Mouse (Mus musculus) lung, postnatal 10 days (tissue): ENCODE data around the gene Gli3.

ENCODE experiments used
- DNase-seq: peaks from one replicate; pipeline ENCODE4 v3.0.0; 2021

Gene Gli3

DNA sequence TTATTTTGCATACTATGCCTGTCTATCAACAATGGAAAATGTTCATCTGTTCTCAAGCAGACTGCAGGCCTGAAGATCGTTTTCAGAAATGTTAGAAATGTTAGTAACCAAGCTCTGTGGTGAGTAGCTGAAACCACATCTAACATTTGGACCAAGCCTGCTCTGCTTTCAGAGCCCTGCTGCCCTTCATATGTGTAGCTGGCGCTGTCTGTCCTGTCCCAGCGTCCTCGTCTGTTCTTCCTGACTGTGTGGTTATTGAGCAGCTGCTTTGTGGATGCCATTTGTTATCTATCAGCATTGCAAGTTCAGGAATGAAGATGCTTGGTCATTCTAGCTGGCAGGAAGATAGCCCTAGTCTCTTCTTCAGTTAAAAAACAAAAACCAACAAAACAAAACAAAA lies 35.3 kb downstream of the Gli3 start:
- DNase-seq = no peak

DNA sequence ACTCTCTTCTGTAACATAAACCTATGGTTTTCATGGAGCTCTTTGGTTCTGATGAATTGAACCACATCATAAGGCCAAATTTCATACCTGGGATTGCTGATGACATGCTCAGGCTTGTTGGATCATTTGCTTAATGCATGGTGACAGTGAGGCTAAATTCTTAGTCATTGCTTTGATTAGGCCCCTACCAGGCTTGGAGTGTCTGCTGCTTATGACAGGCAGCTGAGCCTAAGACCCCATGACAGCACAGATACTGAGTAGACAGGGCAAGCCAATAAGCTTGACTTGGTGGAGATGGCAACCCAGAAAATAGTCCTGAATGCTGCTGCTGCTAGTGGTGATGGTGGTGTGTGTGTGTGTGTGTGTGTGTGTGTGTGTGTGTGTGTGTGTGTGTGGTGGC lies 47.9 kb downstream of the Gli3 start:
- no peak for DNase-seq

DNA sequence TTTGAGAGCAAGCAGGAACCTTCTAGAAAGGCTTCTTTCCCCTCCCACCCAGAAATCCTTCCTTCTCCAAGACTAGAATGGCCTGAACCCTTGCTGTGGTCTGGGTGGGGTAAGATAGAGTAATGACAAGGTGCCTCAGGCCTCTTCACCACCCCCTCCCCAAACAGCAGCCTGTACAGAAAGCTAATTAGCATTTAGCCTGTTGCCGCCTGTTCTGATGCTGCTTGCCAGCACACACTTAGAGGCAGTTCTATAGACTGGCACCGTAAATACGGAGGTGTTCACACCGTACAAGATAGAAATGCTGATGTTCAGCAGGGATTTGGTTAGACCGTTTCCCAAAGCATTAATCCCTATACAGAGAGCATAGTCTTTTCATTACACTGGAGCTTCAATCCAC lies 50.1 kb downstream of the Gli3 start:
- no peak for DNase-seq

DNA sequence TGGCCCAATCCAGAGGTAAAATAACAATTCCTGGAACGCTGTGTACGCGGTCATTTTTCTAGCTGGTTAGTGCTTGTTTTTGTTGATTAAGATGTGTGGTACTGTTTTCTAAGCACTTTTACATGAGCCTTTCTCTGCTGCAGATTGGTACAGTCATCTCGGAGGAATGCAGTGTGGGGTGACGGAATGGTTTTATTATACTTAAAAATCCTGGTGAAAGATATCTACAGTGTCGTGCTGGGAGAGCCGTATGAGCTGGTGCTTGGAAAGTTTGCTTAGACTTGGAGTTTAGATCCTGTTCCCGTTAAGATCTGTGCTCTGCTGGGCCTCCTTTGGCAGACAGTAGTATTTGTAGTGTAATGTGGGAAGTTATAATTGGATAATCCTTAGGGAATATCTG lies 51.0 kb downstream of the Gli3 start:
- DNase-seq = peak; percentile 2

- no peak for DNase-seq
Measured at GRCm38 (mm10) chr13:15517048-15517760, 54.2 kb downstream of the Gli3 start.

- DNase-seq = no peak
Measured at GRCm38 (mm10) chr13:15520353-15520752, 57.3 kb downstream of the Gli3 start.

- no peak for DNase-seq
Measured at GRCm38 (mm10) chr13:15522153-15522552, 59.1 kb downstream of the Gli3 start.

DNA sequence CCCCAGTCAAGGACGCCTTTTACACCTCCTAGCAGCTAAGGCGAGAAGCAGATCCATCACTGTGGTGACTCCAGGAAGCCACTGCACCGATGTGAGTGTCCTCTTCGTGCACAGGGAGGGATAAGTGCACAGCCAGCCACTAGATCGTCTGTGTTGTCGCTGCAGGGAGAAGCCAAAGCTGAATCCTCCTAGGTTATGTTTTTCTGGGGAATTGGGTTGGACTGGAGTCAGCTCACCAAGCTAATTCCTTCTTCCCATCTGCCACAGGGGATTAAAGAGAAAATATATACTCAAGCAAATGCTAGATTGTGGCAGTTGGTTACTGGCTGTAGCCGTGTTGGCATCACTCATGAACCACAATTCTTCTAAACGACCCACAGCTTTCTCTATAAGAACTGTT lies 61.2 kb downstream of the Gli3 start:
- DNase-seq = no peak

DNA sequence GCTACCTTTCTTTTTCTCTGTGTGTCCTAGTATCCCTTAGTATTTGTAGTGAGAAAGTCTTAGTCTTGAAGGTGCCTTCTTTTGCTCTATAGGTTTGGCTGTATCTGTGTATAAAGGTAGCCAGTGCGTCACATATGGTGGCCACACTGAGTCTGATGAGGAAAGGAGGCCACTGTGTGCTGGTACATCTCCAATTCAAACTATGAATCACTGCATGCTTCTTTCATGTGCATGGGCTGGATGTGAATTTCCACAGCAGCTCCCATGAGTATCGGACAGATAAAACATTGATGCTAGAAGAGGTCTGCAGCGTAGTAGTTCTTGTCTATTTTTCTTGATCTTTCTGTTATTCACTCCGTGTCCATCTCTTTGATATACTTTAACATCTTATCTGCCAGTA lies 63.7 kb downstream of the Gli3 start:
- no peak for DNase-seq

- no peak for DNase-seq
Measured at GRCm38 (mm10) chr13:15531568-15531967, 68.5 kb downstream of the Gli3 start.

DNA sequence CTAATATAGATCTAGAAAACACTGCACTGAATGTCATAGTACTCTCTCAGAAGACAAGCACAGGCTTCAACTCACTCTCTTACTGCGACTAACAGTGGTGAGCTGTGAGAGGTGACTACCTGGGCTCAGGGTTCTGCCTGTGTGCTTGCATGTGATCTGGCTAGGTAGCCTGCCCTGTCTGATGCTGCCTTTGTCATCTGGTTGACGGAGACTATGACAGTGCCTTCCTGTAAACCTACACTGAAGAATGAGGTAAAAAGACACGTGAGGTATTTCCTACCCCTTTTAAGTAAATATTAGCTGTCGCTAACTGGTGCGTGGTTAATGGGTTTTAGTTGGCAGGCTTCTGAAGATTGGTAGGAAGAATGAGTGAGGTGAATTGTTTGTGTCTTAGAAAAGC lies 74.2 kb downstream of the Gli3 start:
- no peak for DNase-seq

- DNase-seq = no peak
Measured at GRCm38 (mm10) chr13:15537611-15538010, 74.6 kb downstream of the Gli3 start.

- no peak for DNase-seq
Measured at GRCm38 (mm10) chr13:15538389-15538788, 75.4 kb downstream of the Gli3 start.

- no peak for DNase-seq
Measured at GRCm38 (mm10) chr13:15542053-15542452, 79.0 kb downstream of the Gli3 start.

DNA sequence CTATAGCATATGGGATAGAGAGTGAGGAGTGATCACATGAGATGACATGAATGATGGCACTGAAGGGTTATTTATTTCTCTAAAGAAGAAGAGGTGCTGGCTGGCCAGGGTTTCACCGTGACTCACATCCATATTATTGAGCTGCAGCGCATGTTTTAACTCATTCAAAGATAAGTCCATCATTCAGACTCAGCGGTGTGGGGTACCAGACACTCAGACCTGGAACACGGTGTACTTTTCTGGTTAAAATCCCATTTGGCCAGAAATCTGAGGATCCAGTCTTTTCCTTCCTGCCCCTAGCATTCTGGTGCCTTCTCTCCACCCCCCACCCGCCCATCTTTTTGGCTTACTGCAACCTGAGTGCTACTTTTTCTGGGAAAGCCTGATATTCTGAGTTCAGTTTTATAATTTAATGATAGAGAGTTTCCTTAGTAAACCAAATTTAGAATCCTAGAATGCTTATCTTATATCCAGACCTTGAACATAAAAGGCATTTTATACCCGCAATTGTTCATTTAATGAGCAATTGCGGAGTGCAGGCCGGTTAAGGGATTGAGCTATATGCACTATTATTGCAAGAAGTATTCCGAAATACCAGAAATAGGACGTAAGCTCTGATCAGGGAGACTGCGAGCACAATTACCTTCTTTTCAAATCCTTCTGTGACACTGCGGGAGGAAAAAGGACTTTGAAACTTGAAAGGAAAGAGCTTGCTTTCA lies 80.3 kb downstream of the Gli3 start:
- DNase-seq = no peak

DNA sequence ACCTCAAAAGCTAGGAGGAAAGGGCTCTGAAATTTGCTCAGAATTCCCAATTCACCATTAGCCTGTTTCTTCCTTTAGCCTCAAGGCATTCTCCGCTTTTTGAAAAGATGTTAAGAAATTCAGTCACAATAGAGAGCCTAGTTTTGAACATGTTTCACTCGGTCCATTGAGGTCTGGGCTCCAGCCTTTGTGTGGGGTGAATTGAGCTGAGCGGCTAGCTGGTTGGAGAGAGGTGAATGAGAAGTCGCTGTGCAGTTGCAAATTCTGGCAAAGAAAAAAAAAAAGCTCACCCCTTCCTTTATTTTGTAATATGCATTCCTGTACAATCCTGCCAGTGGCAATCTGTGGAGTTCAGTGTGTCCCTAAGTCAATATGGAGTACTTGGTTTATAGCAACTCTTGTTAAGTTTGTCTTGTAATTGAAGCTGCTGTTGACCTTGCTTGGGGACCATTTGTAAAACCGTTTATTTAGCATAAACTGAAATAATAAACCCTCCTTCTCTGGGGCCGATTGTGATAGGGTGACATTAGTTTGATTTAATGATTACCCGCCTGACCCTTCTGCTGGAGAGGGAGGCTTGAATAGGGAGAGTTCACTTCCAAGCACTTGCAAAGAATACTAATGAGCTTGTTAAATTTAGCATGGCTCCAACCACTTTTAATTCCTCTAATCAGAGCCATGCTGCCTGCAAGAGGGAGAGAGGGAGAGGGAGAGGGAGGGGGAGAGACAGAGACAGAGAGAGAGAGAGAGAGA lies 81.0 kb downstream of the Gli3 start:
- no peak for DNase-seq

DNA sequence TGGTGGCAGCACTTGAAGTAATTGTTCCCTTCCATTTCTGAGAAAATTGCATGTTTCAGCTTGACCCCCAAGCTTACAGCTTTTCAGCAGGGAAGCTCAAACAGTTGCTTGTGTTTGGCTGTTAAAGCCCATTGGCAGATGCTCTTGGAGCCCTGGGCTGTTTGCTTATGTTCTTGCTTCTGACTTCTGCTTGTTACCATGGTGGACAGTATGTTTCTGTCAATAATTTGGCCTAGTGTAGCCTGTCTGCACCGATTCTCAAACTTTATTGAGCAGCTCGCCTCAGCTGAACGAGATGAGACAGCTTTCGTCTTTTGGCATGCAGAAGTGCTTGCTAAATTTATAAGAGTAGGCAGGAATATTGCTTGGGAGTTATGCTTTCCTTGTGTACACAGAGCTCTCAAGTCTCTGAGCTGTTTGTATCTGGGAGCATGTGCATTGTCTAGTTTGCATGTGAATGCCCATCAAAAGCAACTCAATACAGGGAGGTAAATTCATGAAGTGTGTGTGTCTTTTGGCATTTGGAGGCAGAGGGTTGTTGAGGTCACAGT lies 82.4 kb downstream of the Gli3 start:
- DNase-seq = peak; percentile 25

DNA sequence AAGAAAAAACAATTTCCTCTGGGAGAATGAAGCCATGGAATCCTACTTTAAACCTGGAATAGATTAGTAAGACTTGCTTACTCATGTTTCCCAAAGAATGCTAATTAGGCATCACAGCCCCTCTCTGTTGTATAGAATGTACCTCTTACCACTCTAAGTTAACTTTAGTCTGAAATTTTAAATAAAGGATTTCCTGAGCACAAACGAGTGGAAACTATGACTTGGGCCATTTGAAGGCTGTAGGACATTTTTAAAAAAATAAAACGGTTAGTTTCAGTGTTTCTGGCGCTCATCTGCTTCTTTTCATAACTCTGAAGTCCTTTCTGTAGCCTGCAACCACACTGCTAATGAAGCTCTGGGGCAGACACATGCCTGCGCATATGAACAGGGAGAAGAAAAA lies 83.2 kb downstream of the Gli3 start:
- no peak for DNase-seq

DNA sequence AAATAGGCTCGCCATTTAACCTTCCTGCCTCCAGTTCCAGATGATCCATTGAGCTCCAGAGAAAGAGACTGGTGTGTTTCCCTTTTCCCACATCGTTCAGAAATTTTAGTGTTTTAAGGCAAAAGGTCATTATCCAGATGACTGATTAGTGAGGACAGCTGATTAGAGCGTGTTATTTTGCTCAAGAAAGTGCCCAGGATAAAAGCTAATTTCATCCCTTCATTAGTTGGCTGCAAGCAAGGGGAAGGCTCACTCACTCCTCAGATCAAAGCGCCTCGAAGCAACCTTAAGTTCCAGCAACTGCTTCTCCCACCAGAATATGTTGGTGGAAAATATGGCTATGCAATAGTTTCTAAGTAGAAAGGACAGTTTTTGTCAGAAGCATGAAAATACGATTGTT lies 86.4 kb downstream of the Gli3 start:
- DNase-seq = no peak

- DNase-seq = no peak
Measured at GRCm38 (mm10) chr13:15550027-15550602, 87.1 kb downstream of the Gli3 start.

DNA sequence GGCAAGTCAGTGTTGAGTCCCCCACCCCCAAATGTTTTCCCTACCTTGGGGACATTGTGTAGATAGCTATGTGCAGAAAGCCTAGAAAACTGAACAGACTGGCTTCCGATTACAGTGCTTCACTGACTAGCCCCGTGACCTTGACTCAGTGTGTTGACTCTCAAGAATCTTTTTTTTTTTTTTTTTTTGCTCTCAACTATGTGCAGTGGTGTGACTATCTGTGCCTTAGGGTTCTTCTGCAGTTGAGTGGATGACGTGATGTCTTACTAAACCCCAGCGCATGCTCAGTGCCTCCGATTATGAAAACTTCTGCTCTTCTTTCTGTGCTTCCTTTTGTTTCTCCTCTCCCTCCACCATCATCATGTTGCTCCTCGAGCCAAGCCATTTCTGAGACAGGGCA lies 87.7 kb downstream of the Gli3 start:
- no peak for DNase-seq

DNA sequence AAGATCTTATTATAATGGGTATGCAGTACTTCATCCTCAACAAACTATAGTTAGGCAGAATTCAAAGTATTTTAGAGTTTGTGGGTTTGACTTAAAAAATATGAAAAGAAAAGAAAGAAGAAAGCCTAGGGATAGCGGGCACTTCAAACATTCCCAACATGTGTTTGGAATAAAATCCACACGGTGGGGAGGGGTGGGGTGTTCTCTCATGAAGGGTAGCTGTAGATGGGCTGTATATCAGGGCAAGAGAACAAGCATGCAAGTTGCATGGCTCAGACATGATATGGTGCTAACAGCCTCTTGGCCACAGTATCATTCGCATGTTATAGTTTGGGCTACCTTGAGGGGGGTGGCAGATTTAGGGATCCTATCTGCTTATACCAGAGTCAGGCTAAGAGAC lies 89.0 kb downstream of the Gli3 start:
- no peak for DNase-seq

DNA sequence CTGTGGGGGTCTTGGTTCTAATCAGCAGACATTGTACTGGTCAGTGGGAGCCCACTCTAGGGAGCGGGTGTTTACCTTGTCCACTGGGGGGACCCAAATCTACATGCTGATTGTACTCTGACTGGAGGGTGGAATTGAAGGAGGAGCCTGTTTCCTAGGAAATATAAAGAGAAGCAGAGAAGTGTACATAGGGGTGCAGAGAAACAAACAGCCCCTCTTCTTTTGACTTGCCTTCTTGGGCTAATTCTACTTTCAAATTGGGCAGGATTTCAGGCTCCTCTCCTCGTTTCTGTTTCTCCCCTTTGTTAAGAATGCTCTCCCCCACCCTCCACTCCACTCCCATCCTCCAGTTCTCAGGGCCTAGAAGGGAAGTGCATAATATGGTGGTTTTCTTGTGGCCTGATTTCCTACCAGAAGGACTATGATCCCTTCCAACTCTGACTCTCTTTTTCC lies 93.6 kb downstream of the Gli3 start:
- DNase-seq = peak; percentile 44
